Comparison of ENCODE assay signal across 30 mouse cellular contexts in genomic region chr7:105590097-105590496, GRCm38 (mm10). TPM values are rescaled to one million over a fixed set of nuclear protein-coding genes. Genes with fewer than 3 reads are reported as not detected.
DNase-seq lines count a peak whose midpoint lies in the region; ATAC-seq and TF ChIP-seq lines count a peak whose summit lies in the region.
"Had no signal": no experiment of that assay in that cellular context is flagged by ENCODE, and none has a peak within 500 bp of the region (broad histone marks: within the 10 kb centered on the region; RNA-seq: fewer than 3 reads in every experiment).

No protein-coding gene starts in this region.

- no peak overlapping the region for H3K27ac ChIP-seq in liver, embryonic 16.5 days (ENCODE audit: low read length)
- H3K27ac ChIP-seq in liver, embryonic 12.5 days: no peak overlapping the region
- H3K27ac ChIP-seq: forebrain, embryonic 12.5 days; forebrain, embryonic 15.5 days; heart, adult 2 months; heart, embryonic 10.5 days; heart, embryonic 13.5 days; hindbrain, embryonic 14.5 days; hindbrain, postnatal 0 days had no signal

- H3K4me3 ChIP-seq in liver, embryonic 16.5 days (ENCODE audit: low read depth, low read length): no peak overlapping the region
- no peak overlapping the region for H3K4me3 ChIP-seq in liver, embryonic 12.5 days
- 0 out of 2 replicates have a peak overlapping the region, but pooled peaks have one; percentile 20 for H3K4me3 ChIP-seq in E14TG2a.4 (replicated peaks; ENCODE audit: low read length)
- H3K4me3 ChIP-seq: forebrain, embryonic 12.5 days; forebrain, embryonic 15.5 days; heart, adult 2 months; heart, embryonic 10.5 days; heart, embryonic 13.5 days had no signal

- H3K27me3 ChIP-seq in liver, embryonic 16.5 days (ENCODE audit: control insufficient read depth, insufficient read depth, low read depth, low read length): no peaks in the 10 kb centered on the region
- no peaks in the 10 kb centered on the region for H3K27me3 ChIP-seq in liver, embryonic 12.5 days (replicated peaks)
- peaks cover 7% of the 10 kb centered on the region for H3K27me3 ChIP-seq in E14TG2a.4 (ENCODE audit: insufficient read depth, low read length)
- H3K27me3 ChIP-seq: forebrain, embryonic 12.5 days; forebrain, embryonic 15.5 days; heart, embryonic 13.5 days; Patski had no signal

- H3K4me1 ChIP-seq in liver, embryonic 16.5 days (ENCODE audit: control insufficient read depth, low read depth, low read length): no peaks in the 10 kb centered on the region
- H3K4me1 ChIP-seq in liver, embryonic 12.5 days: no peaks in the 10 kb centered on the region
- H3K4me1 ChIP-seq in E14TG2a.4 (replicated peaks; ENCODE audit: low read depth, low read length): peaks cover 16% of the 10 kb centered on the region
- H3K4me1 ChIP-seq: forebrain, embryonic 12.5 days; forebrain, embryonic 15.5 days had no signal

- H3K36me3 ChIP-seq in liver, embryonic 16.5 days (ENCODE audit: control insufficient read depth, insufficient read depth): no peaks in the 10 kb centered on the region; the same call in 1 of the 2 replicates
- H3K36me3 ChIP-seq in liver, embryonic 12.5 days: peaks cover 9% of the 10 kb centered on the region; the same call in 1 of the 2 replicates
- H3K36me3 ChIP-seq in E14TG2a.4 (ENCODE audit: insufficient read depth, low read length): no peaks in the 10 kb centered on the region
- H3K36me3 ChIP-seq: forebrain, embryonic 12.5 days; forebrain, embryonic 15.5 days; G1E; heart, embryonic 10.5 days; heart, embryonic 13.5 days had no signal

- H3K9ac ChIP-seq in liver, embryonic 16.5 days (ENCODE audit: low read depth, low read length): no peak overlapping the region
- H3K9ac ChIP-seq in liver, embryonic 12.5 days: no peak overlapping the region
- H3K9ac ChIP-seq: forebrain, embryonic 12.5 days; forebrain, embryonic 15.5 days; heart, embryonic 13.5 days; hindbrain, embryonic 14.5 days had no signal

- peak; percentile 41 for DNase-seq in ES-CJ7 (ENCODE audit: low read depth, low spot score)
- no peak for DNase-seq in heart, adult 11 months
- no peak for DNase-seq in spleen, adult 18-20 months
- no peak for DNase-seq in testis, postnatal 10 days (ENCODE audit: low spot score)
- DNase-seq: adrenal gland, adult 8-10 months; adrenal gland, postnatal 25 days; B cell, adult 2 months; cerebellum, adult 11-12 months; cerebellum, adult 9-10 months; cerebellum, postnatal 14 days; gastrocnemius, postnatal 25 days; heart, adult 2 months; heart, postnatal 14 days; heart, postnatal 4 days had no signal

- no peak for TF ChIP-seq CTCF in E14TG2a.4 (conservative IDR thresholded peaks at IDR 0.05; ENCODE audit: low read length)

- H3K4me2 ChIP-seq in liver, embryonic 16.5 days (ENCODE audit: low read depth, low read length): no peak overlapping the region
- H3K4me2 ChIP-seq in liver, embryonic 12.5 days: no peak overlapping the region
- H3K4me2 ChIP-seq: forebrain, embryonic 12.5 days; forebrain, embryonic 15.5 days; heart, embryonic 13.5 days; hindbrain, embryonic 14.5 days had no signal

- WGBS in liver, embryonic 16.5 days (ENCODE audit: insufficient replicate concordance): 34% methylated on average over 7 of the region's 7 CpGs
- whole genome bisulfite sequencing in liver, embryonic 12.5 days (ENCODE audit: insufficient replicate concordance): 34% methylated on average over 7 of the region's 7 CpGs

- ATAC-seq in liver, embryonic 16.5 days (ENCODE audit: low read depth): peak; percentile 13; the same call in 1 of the 2 replicates
- ATAC-seq in liver, embryonic 12.5 days: no peak
- 0 out of 2 replicates have a peak, but pooled peaks have one; percentile 43 for ATAC-seq in erythroblast, adult 5-6 weeks (replicated peaks; ENCODE audit: low FRiP score, poor library complexity, severe bottlenecking)
- ATAC-seq: activated CD4-positive, CD25-positive, alpha-beta regulatory T cell, adult 4 months; forebrain, embryonic 15.5 days; hindbrain, postnatal 0 days; inflammation-experienced regulatory T-cells, adult 6 months; Patski had no signal

- no peaks in the 10 kb centered on the region for H3K9me3 ChIP-seq in liver, embryonic 16.5 days (replicated peaks; ENCODE audit: control insufficient read depth, low read length)
- H3K9me3 ChIP-seq in liver, embryonic 12.5 days (replicated peaks): no peaks in the 10 kb centered on the region
- H3K9me3 ChIP-seq in E14TG2a.4 (ENCODE audit: low read length): no peaks in the 10 kb centered on the region
- H3K9me3 ChIP-seq: forebrain, embryonic 12.5 days; forebrain, embryonic 15.5 days; G1E; heart, embryonic 10.5 days; heart, embryonic 13.5 days had no signal

RNA-seq across cellular contexts. Expression of gene Apbb1, which starts 8.6 kb away (rescaled TPM):
- 1.9 and 3.3 TPM in 2 replicates for polyA plus RNA-seq in liver, embryonic 16.5 days (2015; fragmentation: Nextera tagmentation; extraction: Ambion mirVana)
- polyA plus RNA-seq in liver, embryonic 12.5 days (2016; fragmentation: Nextera tagmentation; extraction: Ambion mirVana): 6.3 and 6.7 TPM in 2 replicates
- total RNA-seq in erythroblast, adult 5-6 weeks (2015; ENCODE audit: low replicate concordance): not detected in 2 replicates
- total RNA-seq in erythroblast, adult 5-6 weeks (2017; ENCODE audit: low replicate concordance): 4.3 and 8.3 TPM in 2 replicates

RNA-seq across cellular contexts. Expression of gene Hpx, which starts 9.8 kb away (rescaled TPM):
- 451 and 504 TPM in 2 replicates for polyA plus RNA-seq in liver, embryonic 16.5 days (2015; fragmentation: Nextera tagmentation; extraction: Ambion mirVana)
- polyA plus RNA-seq in liver, embryonic 12.5 days (2016; fragmentation: Nextera tagmentation; extraction: Ambion mirVana): 81.9 and 84.3 TPM in 2 replicates
- total RNA-seq in erythroblast, adult 5-6 weeks (2015; ENCODE audit: low replicate concordance): not detected in 2 replicates
- total RNA-seq in erythroblast, adult 5-6 weeks (2017; ENCODE audit: low replicate concordance): not detected in 2 replicates
- total RNA-seq: CH12.LX; G1E; gastrocnemius, postnatal 25 days; hindbrain, postnatal 0 days had no signal
- polyA plus RNA-seq: activated CD4-positive, CD25-positive, alpha-beta regulatory T cell, adult 4 months; G1E; hindbrain, embryonic 11.5 days; hindbrain, embryonic 14.5 days; hindbrain, postnatal 0 days; inflammation-experienced regulatory T-cells, adult 6 months had no signal

RNA-seq across cellular contexts. Expression of gene Smpd1, which starts 35.9 kb away (rescaled TPM):
- 21.3 and 21.9 TPM in 2 replicates for polyA plus RNA-seq in liver, embryonic 16.5 days (2015; fragmentation: Nextera tagmentation; extraction: Ambion mirVana)
- polyA plus RNA-seq in liver, embryonic 12.5 days (2016; fragmentation: Nextera tagmentation; extraction: Ambion mirVana): 27.6 and 28.7 TPM in 2 replicates
- total RNA-seq in erythroblast, adult 5-6 weeks (2015; ENCODE audit: low replicate concordance): 8.6 and 11.7 TPM in 2 replicates
- total RNA-seq in erythroblast, adult 5-6 weeks (2017; ENCODE audit: low replicate concordance): 2.0 and 4.4 TPM in 2 replicates

RNA-seq across cellular contexts. Expression of gene Trim3, which starts 43.3 kb away (rescaled TPM):
- 3.1 and 4.6 TPM in 2 replicates for polyA plus RNA-seq in liver, embryonic 16.5 days (2015; fragmentation: Nextera tagmentation; extraction: Ambion mirVana)
- 7.7 and 8.0 TPM in 2 replicates for polyA plus RNA-seq in liver, embryonic 12.5 days (2016; fragmentation: Nextera tagmentation; extraction: Ambion mirVana)
- total RNA-seq in erythroblast, adult 5-6 weeks (2015; ENCODE audit: low replicate concordance): 3.3 and 8.8 TPM in 2 replicates
- total RNA-seq in erythroblast, adult 5-6 weeks (2017; ENCODE audit: low replicate concordance): 2.6 TPM in 1 of 2 replicates, not detected in the other

RNA-seq across cellular contexts. Expression of gene Timm10b, which starts 49.8 kb away (rescaled TPM):
- polyA plus RNA-seq in liver, embryonic 16.5 days (2015; fragmentation: Nextera tagmentation; extraction: Ambion mirVana): 91.7 and 106 TPM in 2 replicates
- polyA plus RNA-seq in liver, embryonic 12.5 days (2016; fragmentation: Nextera tagmentation; extraction: Ambion mirVana): 159 and 163 TPM in 2 replicates
- total RNA-seq in erythroblast, adult 5-6 weeks (2015; ENCODE audit: low replicate concordance): 5.4 and 13.2 TPM in 2 replicates
- total RNA-seq in erythroblast, adult 5-6 weeks (2017; ENCODE audit: low replicate concordance): 7.4 and 32.9 TPM in 2 replicates
